Mouse (Mus musculus) embryonic facial prominence, embryonic 11.5 days (tissue): ENCODE measurements around the gene Csrp2. TPM values are rescaled to one million over a fixed set of nuclear protein-coding genes. Genes with fewer than 3 reads are reported as not detected.

Experiments
- ATAC-seq: fragments of 200-750 bp; cut with Nextera tagmentation; replicated peaks from 2 replicates; pipeline ENCODE4 v1.8.0; 2017; ENCODE audit warnings: low read depth; ENCODE audit not compliant: insufficient number of reproducible peaks, low FRiP score, low TSS enrichment
- DNase-seq: peaks from one replicate; pipeline ENCODE4 v3.0.0-alpha.2; 2015; ENCODE audit warnings: low spot score
- H3K27ac ChIP-seq: fragments of 300-500 bp; sonication (generic); replicated peaks from 2 replicates; pipeline ENCODE4 v1.5.1; 2014; ENCODE audit warnings: mild to moderate bottlenecking, low read depth, low read length, control low read depth
- H3K27me3 ChIP-seq: fragments of 300-500 bp; sonication (generic); 2 replicates; pipeline ENCODE4 v1.6.1; 2014; ENCODE audit warnings: mild to moderate bottlenecking, low read length, moderate library complexity, mixed read lengths; ENCODE audit not compliant: control insufficient read depth, insufficient read depth
- H3K36me3 ChIP-seq: fragments of 300-500 bp; sonication (generic); replicated peaks from 2 replicates; pipeline ENCODE4 v1.6.1; 2014; ENCODE audit warnings: low read depth, mild to moderate bottlenecking, low read length, moderate library complexity, mixed read lengths; ENCODE audit not compliant: control insufficient read depth, insufficient read depth
- H3K4me1 ChIP-seq: fragments of 300-500 bp; sonication (generic); 2 replicates; pipeline ENCODE4 v1.6.1; 2014; ENCODE audit warnings: low read length, mixed read lengths; ENCODE audit not compliant: control insufficient read depth, insufficient read depth
- H3K4me2 ChIP-seq: fragments of 300-500 bp; sonication (generic); 2 replicates; pipeline ENCODE4 v1.6.1; 2014; ENCODE audit warnings: low read depth, mild to moderate bottlenecking, control low read depth, low read length, moderate library complexity
- H3K4me3 ChIP-seq: fragments of 300-500 bp; sonication (generic); 2 replicates; pipeline ENCODE4 v1.5.1; 2014; ENCODE audit warnings: low read depth, low read length, control low read depth
- H3K9ac ChIP-seq: fragments of 300-500 bp; sonication (generic); replicated peaks from 2 replicates; pipeline ENCODE4 v1.6.1; 2014; ENCODE audit warnings: mild to moderate bottlenecking, control low read depth, low read length
- H3K9me3 ChIP-seq: fragments of 300-500 bp; sonication (generic); replicated peaks from 2 replicates; pipeline ENCODE4 v1.6.1; 2016; ENCODE audit warnings: mild to moderate bottlenecking, low read length, inconsistent platforms, mixed read lengths; ENCODE audit not compliant: control insufficient read depth
- WGBS: fragments of 180-500 bp; shearing (Covaris S2); extraction: QIAGEN DNeasy Blood & Tissue Kit; methylation state at CpG from one replicate; pipeline ENCODE4 v1.1.7; 2014; 5-methylcytosine and 5-hydroxymethylcytosine counted together
- polyA plus RNA-seq: library from polyadenylated mRNA; unstranded; fragments of >200 nt; fragmentation: Nextera tagmentation; extraction: Ambion mirVana; gene quantifications from 2 replicates; pipeline ENCODE4 v1.2.1, GENCODE M21; 2014

The Csrp2 gene
- polyA plus RNA-seq, 1 experiment from 2014 or later = 268 TPM

GRCm38 (mm10) chr10:110976046-110976445 lies 56.5 kb downstream of the Csrp2 start:
- H3K36me3 ChIP-seq = peaks cover 2% of the 10 kb centered on the region
- DNase-seq (peak; percentile 83), ATAC-seq (peak; percentile 78; the same call in 1 of the 2 replicates)
- H3K4me2 ChIP-seq = no peak overlapping the region
- no peaks in the 10 kb centered on the region for H3K27me3 ChIP-seq
- no peak overlapping the region for H3K4me3 ChIP-seq
- H3K9me3 ChIP-seq = no peaks in the 10 kb centered on the region
- WGBS = 3% methylated on average over 1 of the region's 1 CpGs
- H3K27ac ChIP-seq = no peak overlapping the region
- no peak overlapping the region for H3K9ac ChIP-seq
- H3K4me1 ChIP-seq = no peaks in the 10 kb centered on the region

DNA sequence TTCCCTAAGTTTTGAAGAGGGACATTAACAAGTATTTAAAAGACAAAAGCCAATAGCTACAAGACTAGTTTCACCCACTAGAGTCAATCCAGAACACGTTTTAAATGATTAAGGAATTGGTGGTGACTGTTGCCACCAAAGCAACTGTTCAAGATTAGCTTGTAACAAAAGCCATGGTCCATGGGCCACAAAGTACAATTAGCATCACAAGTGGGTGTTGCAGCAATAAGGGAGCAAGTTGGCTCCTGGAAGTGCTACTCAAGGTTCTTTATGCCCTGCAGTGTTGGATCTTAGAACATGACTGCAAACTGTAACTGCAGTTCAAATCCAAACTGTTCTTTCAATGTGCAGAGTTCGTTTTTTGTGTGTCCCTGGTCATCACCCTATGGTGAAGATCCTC lies 57.8 kb downstream of the Csrp2 start:
- Histone ChIP-seq H3K4me1 (no peaks in the 10 kb centered on the region), H3K27ac (no peak overlapping the region), H3K4me2 (no peak overlapping the region), H3K4me3 (no peak overlapping the region), H3K27me3 (no peaks in the 10 kb centered on the region), H3K36me3 (peaks cover 2% of the 10 kb centered on the region), H3K9ac (no peak overlapping the region), H3K9me3 (no peaks in the 10 kb centered on the region)
- ATAC-seq (no peak), DNase-seq (no peak)
- 55% methylated on average over 2 of the region's 2 CpGs for WGBS

DNA sequence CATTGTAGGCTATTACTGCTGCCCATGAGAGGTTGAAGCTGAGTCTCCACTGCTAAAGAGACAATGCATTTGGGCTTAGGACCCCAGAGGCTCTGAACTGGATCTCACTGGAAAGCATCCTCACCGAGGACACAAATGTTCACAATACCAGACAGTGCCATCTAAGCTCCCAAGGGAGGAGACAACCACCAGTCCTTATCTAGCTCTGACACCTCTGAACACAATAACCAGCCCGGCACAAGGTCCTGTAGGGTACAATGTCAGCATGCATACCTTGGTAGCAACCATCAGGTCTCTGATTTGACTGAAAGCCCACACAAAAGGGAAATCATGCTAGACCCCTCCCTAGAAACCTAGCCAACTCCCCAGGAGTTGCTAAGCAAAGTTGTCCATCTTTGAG lies 59.8 kb downstream of the Csrp2 start:
- H3K4me1 ChIP-seq = no peaks in the 10 kb centered on the region
- no peaks in the 10 kb centered on the region for H3K9me3 ChIP-seq
- WGBS = 85% methylated on average over 2 of the region's 2 CpGs
- no peaks in the 10 kb centered on the region; the same call in 1 of the 2 replicates for H3K36me3 ChIP-seq
- no peak overlapping the region for H3K27ac ChIP-seq
- no peaks in the 10 kb centered on the region for H3K27me3 ChIP-seq
- DNase-seq = no peak
- H3K4me2 ChIP-seq = no peak overlapping the region
- no peak overlapping the region for H3K9ac ChIP-seq
- ATAC-seq = no peak
- H3K4me3 ChIP-seq = no peak overlapping the region

GRCm38 (mm10) chr10:110980441-110980840 lies 60.9 kb downstream of the Csrp2 start:
- WGBS = 96% methylated on average over 6 of the region's 6 CpGs
- Histone ChIP-seq H3K9ac (no peak overlapping the region), H3K9me3 (no peaks in the 10 kb centered on the region), H3K4me2 (no peak overlapping the region), H3K27ac (no peak overlapping the region), H3K27me3 (no peaks in the 10 kb centered on the region), H3K4me3 (no peak overlapping the region), H3K4me1 (no peaks in the 10 kb centered on the region), H3K36me3 (no peaks in the 10 kb centered on the region; the same call in 1 of the 2 replicates)
- ATAC-seq = no peak
- DNase-seq = no peak

DNA sequence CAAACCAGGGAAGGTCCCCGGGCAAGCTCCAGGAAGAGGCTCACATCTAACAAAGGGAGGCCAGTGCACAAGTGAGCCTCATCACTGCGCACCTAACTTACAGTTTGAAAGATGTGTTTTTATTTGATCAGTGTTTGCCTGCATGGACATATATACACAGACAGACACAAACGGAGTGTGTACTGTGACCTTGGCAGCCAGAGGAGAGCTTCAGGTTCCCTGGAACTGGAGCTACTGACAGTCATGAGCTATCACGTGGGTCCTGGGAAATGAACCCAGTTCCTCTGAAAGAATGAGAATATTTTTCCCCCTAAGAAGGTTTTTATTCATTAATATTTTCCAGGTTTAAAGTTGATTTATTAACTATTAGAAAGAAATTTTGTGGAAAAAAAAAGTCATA lies 63.2 kb downstream of the Csrp2 start:
- H3K4me2 ChIP-seq = no peak overlapping the region
- ATAC-seq (no peak), DNase-seq (no peak)
- H3K9ac ChIP-seq = no peak overlapping the region
- no peaks in the 10 kb centered on the region for H3K4me1 ChIP-seq
- 88% methylated on average over 4 of the region's 4 CpGs for WGBS
- no peaks in the 10 kb centered on the region for H3K9me3 ChIP-seq
- no peaks in the 10 kb centered on the region for H3K27me3 ChIP-seq
- no peak overlapping the region for H3K27ac ChIP-seq
- no peaks in the 10 kb centered on the region; the same call in 1 of the 2 replicates for H3K36me3 ChIP-seq
- H3K4me3 ChIP-seq = no peak overlapping the region

GRCm38 (mm10) chr10:110986682-110987081 lies 67.1 kb downstream of the Csrp2 start:
- no peak overlapping the region for H3K9ac ChIP-seq
- ATAC-seq (no peak), DNase-seq (no peak)
- H3K27ac ChIP-seq = no peak overlapping the region
- 94% methylated on average over 17 of the region's 17 CpGs for WGBS
- H3K9me3 ChIP-seq = no peaks in the 10 kb centered on the region
- H3K4me3 ChIP-seq = no peak overlapping the region
- H3K36me3 ChIP-seq = no peaks in the 10 kb centered on the region
- no peaks in the 10 kb centered on the region for H3K27me3 ChIP-seq
- H3K4me1 ChIP-seq = no peaks in the 10 kb centered on the region
- H3K4me2 ChIP-seq = no peak overlapping the region

Other genes starting within 250 kb of the Csrp2 start
- 33.1 and 34.0 TPM in 2 replicates for gene E2f7, start 174.3 kb upstream of the Csrp2 start, polyA plus RNA-seq
- gene Zdhhc17, start 90.4 kb downstream of the Csrp2 start, polyA plus RNA-seq = 23.2 and 25.5 TPM in 2 replicates
- gene Osbpl8, start 245.0 kb downstream of the Csrp2 start, polyA plus RNA-seq = 9.7 and 10.5 TPM in 2 replicates